Mouse (Mus musculus) cerebellum, adult 8-10 months (tissue): Measurements from ENCODE around the gene Fam83g.

Experiments used
- DNase-seq: peaks from one replicate; pipeline ENCODE4 v3.0.0; 2022

The Fam83g gene

GRCm38 (mm10) chr11:61719826-61720225 is 35.9 kb downstream of the Fam83g start:
- no peak for DNase-seq

GRCm38 (mm10) chr11:61720636-61721035 is 36.7 kb downstream of the Fam83g start, which contains the start of gene Slc5a10:
Slc5a10 (minus strand) TSS chr11:61720826.
- DNase-seq, result no peak

- DNase-seq, result no peak
These were observed 38.2 kb downstream of the Fam83g start for GRCm38 (mm10) chr11:61722077-61722476.

- no peak for DNase-seq
These were observed 44.1 kb downstream of the Fam83g start for GRCm38 (mm10) chr11:61728037-61728436.

GRCm38 (mm10) chr11:61732672-61733071 is 48.8 kb downstream of the Fam83g start:
- no peak for DNase-seq

GRCm38 (mm10) chr11:61737290-61737689 is 53.4 kb downstream of the Fam83g start:
- DNase-seq, result no peak

GRCm38 (mm10) chr11:61740500-61740899 is 56.6 kb downstream of the Fam83g start:
- no peak for DNase-seq

GRCm38 (mm10) chr11:61743768-61744167 is 59.9 kb downstream of the Fam83g start:
- DNase-seq, result no peak

GRCm38 (mm10) chr11:61744460-61744859 is 60.6 kb downstream of the Fam83g start:
- DNase-seq, result no peak

- no peak for DNase-seq
These were observed 61.9 kb downstream of the Fam83g start for GRCm38 (mm10) chr11:61745781-61746180.

GRCm38 (mm10) chr11:61747161-61747560 is 63.3 kb downstream of the Fam83g start:
- DNase-seq, result no peak

GRCm38 (mm10) chr11:61751612-61752011 is 67.7 kb downstream of the Fam83g start:
- DNase-seq, result no peak

GRCm38 (mm10) chr11:61757151-61757550 is 73.3 kb downstream of the Fam83g start:
- no peak for DNase-seq
